Mouse (Mus musculus) bone marrow macrophage, adult 2 months (primary cell): Measurements from ENCODE around the gene Ccl25. TPM values are rescaled to one million over a fixed set of nuclear protein-coding genes. Genes with fewer than 3 reads are reported as not detected.

Experiments used
- H3K27ac ChIP-seq: 2 replicates; pipeline ENCODE4 v1.5.1; 2012; ENCODE audit warnings: low read depth, low read length; ENCODE audit not compliant: insufficient read depth
- H3K4me1 ChIP-seq: 2 replicates; pipeline ENCODE4 v1.6.1; 2012; ENCODE audit warnings: low read length; ENCODE audit not compliant: control insufficient read depth, insufficient read depth
- H3K4me3 ChIP-seq: 2 replicates; pipeline ENCODE4 v1.5.1; 2012; ENCODE audit warnings: mild to moderate bottlenecking, low read length, moderate library complexity; ENCODE audit not compliant: insufficient read depth
- CTCF ChIP-seq: IDR thresholded peaks from 2 replicates; pipeline ENCODE4 v1.5.1; 2012; ENCODE audit warnings: low read depth, mild to moderate bottlenecking, low read length, moderate library complexity
- POLR2A ChIP-seq: IDR thresholded peaks from 2 replicates; pipeline ENCODE4 v1.6.1; 2012; ENCODE audit warnings: mild to moderate bottlenecking, low read depth, low read length, borderline replicate concordance
- polyA plus RNA-seq: library from polyadenylated mRNA; stranded (reverse); fragments of >200 nt; gene quantifications from 2 replicates; pipeline ENCODE4 v1.2.4, GENCODE M21; 2012; ENCODE audit not compliant: missing spikeins, insufficient read depth, insufficient read length

Gene Ccl25
- 10.5 and 14.3 TPM in 2 replicates for polyA plus RNA-seq

GRCm38 (mm10) chr8:4324983-4325750 is at the start of gene Ccl25, which contains the start of gene Elavl1:
Ccl25 (plus strand) TSS chr8:4325210.
Elavl1 (minus strand) TSS chr8:4325413.
- TF ChIP-seq POLR2A = no peak
- TF ChIP-seq CTCF = no peak
- peak within 1 kb of the TSS; percentile 95 for H3K4me3 ChIP-seq
- H3K4me1 ChIP-seq = peaks cover 36% of the 10 kb centered on the region
- peak within 1 kb of the TSS; percentile 80 for H3K27ac ChIP-seq

GRCm38 (mm10) chr8:4275275-4276110 is 49.5 kb upstream of the Ccl25 start, which contains the start of gene Timm44:
Timm44 (minus strand) TSS chr8:4275913.
- TF ChIP-seq POLR2A = no peak
- no peak for TF ChIP-seq CTCF
- H3K27ac ChIP-seq = peak within 1 kb of the TSS; percentile 52
- H3K4me1 ChIP-seq = peaks cover 8% of the 10 kb centered on the region
- peak within 1 kb of the TSS; percentile 93 for H3K4me3 ChIP-seq

- no peak for TF ChIP-seq CTCF
- TF ChIP-seq POLR2A = no peak
- H3K4me1 ChIP-seq = peaks cover 8% of the 10 kb centered on the region
- no peak overlapping the region for H3K27ac ChIP-seq
- peak overlapping the region; percentile 93 for H3K4me3 ChIP-seq
Observed at GRCm38 (mm10) chr8:4276111-4276465, 48.9 kb upstream of the Ccl25 start.

GRCm38 (mm10) chr8:4292738-4293137 is 32.3 kb upstream of the Ccl25 start:
- Histone ChIP-seq H3K4me3 (no peak overlapping the region), H3K27ac (no peak overlapping the region), H3K4me1 (no peaks in the 10 kb centered on the region)
- TF ChIP-seq POLR2A = no peak

- H3K27ac ChIP-seq = no peak overlapping the region
- H3K4me3 ChIP-seq = no peak overlapping the region
- TF ChIP-seq CTCF (no peak), POLR2A (no peak)
- no peaks in the 10 kb centered on the region for H3K4me1 ChIP-seq
Observed at GRCm38 (mm10) chr8:4297822-4298221, 27.2 kb upstream of the Ccl25 start.

GRCm38 (mm10) chr8:4304124-4304547 is 20.9 kb upstream of the Ccl25 start:
- Histone ChIP-seq H3K27ac (no peak overlapping the region), H3K4me1 (no peaks in the 10 kb centered on the region), H3K4me3 (no peak overlapping the region)
- no peak for TF ChIP-seq POLR2A
- TF ChIP-seq CTCF = no peak

GRCm38 (mm10) chr8:4305838-4306237 is 19.2 kb upstream of the Ccl25 start:
- Histone ChIP-seq H3K4me3 (no peak overlapping the region), H3K27ac (no peak overlapping the region), H3K4me1 (no peaks in the 10 kb centered on the region)
- TF ChIP-seq POLR2A (no peak), CTCF (no peak)

GRCm38 (mm10) chr8:4312104-4312503 is 12.9 kb upstream of the Ccl25 start:
- H3K4me1 ChIP-seq = peaks cover 25% of the 10 kb centered on the region
- no peak overlapping the region for H3K4me3 ChIP-seq
- TF ChIP-seq CTCF (no peak), POLR2A (no peak)
- peak overlapping the region; percentile 25 for H3K27ac ChIP-seq

- TF ChIP-seq CTCF (no peak), POLR2A (no peak)
- Histone ChIP-seq H3K27ac (peak overlapping the region; percentile 6; the same call in 1 of the 2 replicates), H3K4me3 (no peak overlapping the region), H3K4me1 (peaks cover 27% of the 10 kb centered on the region)
Observed at GRCm38 (mm10) chr8:4313254-4314124, 11.5 kb upstream of the Ccl25 start.
